Mouse (Mus musculus) ovary, postnatal 36 days (tissue): ENCODE results near the gene Gm3233.
"Not testable (repeated sequence)": the region's sequence is repeated elsewhere in the genome, so short reads cannot be mapped to it uniquely, and the experiment has no call there.

Experiments used
- DNase-seq: peaks from one replicate; pipeline ENCODE4 v3.0.0; 2022; ENCODE audit warnings: low spot score, mixed read lengths

Gene Gm3233

DNA sequence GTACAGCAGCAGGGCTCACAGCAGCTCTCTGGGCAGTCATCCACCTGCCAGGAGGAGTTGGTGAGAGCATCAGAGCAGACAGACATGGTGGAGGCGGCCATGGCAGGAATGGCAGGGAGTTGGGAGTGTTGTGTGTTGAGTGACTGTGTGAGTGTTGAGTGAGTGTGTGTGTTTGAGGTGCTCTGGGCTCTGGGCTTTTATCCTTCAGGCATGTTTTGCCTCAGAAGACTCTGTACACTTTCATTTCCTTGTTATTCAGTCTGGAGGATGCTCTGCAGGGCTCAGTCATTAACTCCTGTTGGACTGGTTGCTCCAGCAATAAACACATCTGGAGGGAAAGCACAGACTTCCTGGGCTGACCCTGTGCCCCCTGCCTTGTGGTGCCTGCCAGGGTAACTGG, at the start of gene Gm3233:
TSS of gene Gm3233 (minus strand) at position 101 of the 400 bp plus-strand sequence.
- DNase-seq: not testable (repeated sequence)

DNA sequence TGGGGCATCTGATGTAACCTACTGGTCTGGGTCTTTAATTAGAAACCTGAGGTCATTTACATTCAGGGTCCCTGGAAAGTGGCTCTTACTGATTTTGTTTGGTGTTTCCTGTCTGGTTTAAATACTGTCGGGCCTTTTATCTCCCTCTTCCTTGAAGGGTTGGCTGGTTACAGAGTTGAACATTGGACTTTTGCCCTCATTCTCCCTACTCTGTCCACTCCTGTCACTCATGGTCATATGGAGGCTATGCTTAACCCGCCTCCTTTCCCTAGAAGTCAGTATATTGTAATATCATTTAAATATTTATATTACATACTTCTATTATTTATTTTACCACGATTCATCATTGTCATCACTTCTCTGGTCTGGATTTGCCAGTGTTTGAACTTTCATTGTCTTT, 44.6 kb upstream of the Gm3233 start:
- no peak for DNase-seq

DNA sequence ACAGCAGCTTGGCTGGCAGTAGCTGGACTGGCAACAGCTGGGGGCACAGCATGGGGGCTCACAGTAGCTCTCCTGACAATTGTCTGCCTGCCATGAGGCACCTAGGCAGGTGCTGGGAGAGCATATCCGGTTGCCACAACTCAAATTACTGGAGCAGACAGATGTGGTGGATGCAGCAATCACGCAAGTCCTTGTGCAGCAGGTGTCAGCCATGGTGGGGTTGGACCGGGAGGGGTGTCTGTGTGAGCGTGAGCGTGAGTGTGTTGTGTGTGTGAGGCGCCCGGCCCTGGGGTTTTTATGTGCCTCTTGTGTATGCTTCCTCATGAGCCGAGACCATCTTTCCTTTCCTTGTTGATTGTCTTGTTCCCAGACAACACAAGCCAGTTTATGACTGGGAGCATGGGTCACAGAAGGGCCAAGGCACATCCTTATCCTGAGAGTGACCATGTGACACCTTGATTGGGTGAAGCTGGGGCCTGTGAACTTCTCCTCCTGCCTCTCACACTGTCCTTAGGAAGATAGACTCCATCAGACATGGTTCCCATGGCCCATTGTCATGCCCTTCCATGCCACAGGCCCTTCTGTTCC, 39.5 kb upstream of the Gm3233 start, which contains the start of gene Gm19668:
TSS of gene Gm19668 (minus strand) at position 213 of the 588 bp plus-strand sequence.
- no peak for DNase-seq

DNA sequence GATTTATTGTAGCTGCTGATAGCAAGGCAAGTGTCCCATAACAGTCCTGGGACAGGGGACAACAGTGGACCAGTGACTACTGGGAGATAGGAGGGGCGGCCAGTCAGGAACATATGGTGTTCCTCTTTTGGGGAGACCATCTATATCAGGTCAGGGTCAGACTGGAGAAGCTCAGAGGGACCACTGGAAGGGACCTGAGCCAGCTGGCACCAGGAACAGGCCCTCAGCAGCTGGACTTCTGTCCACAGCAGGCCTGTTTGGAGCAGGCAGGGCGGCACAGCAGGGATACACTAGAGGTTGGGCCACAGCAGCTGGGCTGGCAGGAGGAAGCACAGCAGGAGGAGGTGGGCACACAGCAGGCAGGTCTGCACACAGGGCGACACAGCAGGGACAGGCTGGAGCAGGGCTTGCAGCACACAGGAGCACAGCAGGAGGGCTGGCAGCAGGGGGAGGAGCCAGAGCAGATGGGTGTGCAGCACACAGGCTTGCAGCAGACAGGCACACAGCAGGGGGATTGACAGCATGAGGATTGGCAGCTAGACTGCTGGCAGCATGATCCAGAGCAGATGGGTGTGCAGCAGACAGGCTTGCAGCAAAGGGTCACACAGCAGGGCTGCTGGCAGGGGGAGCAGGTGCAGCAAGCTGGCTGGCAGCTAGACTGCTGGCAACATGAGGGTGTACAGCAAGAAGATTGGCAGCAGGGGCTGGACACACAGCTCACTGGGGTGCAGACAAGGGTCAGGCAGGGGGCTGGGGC, 38.9 kb upstream of the Gm3233 start:
- not testable (repeated sequence) for DNase-seq

DNA sequence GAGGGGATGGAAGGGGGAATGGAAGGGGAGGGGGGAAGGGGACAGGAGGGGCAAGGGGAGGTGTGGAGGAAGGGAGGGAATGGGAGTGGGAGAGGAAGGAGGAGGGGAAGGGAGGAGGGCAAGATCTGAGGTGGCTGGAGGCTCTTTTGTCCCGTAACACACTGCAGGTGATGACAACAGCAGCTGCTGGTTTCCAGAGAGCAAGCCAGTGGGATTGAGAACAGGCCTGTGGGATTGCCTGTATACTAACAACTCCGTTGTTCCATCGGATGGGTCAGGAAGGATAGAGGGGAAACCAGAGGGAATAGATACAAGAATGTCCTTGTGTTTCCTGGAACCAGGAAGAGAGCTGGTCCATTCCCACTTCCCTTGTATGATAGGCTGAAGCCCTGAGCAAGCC, 38.2 kb upstream of the Gm3233 start:
- DNase-seq: no peak

DNA sequence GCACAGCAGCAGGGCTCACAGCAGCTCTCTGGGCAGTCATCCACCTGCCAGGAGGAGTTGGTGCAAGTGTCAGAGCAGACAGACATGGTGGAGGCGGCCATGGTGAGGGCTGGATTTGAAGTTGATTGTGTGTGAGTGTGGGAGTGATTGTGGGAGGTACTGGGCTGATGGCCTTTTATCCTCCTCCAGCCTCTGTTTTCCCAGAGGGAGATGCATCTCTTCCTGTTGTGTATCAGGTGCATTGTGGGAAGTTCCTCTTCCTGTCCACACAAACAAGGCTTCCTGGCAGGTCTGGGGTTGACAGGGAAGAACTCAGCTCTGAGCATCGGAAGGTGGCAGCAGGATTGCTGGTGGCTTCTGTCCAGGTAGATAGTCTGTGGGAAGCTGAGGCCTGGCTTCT, 35.5 kb upstream of the Gm3233 start, which contains the start of gene Gm9639:
TSS of gene Gm9639 (minus strand) at position 101 of the 400 bp plus-strand sequence.
- no peak for DNase-seq

DNA sequence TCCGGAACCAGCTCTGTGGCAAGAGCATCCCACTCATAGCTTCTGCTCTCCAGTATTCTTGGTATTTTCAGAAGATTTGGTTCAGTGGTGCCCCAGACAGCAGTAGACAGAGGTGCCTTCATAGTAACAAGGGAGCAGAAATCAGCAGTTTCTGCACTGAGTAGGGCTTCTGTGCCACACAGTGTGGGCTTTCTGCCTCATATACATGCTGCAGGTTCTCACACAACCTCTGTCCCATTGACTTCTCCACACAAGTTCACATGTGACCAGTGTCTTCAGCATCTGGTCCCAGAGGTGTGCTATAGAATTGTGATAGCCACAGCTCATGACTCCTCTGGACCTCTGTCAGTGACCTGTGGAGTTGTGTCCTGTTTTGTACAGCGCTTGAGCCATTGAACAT, 29.1 kb upstream of the Gm3233 start:
- no peak for DNase-seq

DNA sequence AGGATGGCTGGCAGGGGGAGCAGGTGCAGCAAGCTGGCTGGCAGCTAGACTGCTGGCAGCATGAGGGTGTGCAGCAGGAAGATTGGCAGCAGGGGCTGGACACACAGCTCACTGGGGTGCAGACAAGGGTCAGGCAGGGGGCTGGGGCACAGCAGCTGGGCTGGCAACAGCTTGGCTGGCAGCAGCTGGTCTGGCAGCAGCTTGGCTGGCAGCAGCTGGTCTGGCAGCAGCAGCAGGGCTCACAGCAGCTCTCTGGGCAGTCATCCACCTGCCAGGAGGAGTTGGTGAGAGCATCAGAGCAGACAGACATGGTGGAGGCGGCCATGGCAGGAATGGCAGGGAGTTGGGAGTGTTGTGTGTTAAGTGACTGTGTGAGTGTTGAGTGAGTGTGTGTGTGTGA, 28.4 kb upstream of the Gm3233 start, which contains the start of gene Gm7137:
TSS of gene Gm7137 (minus strand) at position 325 of the 400 bp plus-strand sequence.
- not testable (repeated sequence) for DNase-seq

DNA sequence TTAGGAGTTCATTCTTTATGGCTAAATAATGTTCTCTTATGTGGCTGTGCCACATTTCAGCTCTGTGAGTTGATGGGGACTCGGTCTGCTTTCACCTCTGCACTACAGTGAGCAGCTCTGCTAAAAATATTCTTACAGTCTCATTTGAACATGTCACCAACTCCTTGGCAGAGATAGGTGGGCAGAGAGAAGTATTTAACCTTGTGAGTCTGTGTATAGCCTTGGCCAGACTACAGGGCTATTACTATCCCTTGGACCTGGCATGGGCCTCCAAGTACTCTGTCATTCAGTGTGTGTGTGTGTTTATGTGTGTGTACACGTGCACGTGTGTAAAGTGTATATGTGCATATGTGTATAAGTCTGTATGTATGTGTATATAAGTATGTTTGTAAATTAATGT, 23.9 kb upstream of the Gm3233 start:
- DNase-seq: not testable (repeated sequence)

DNA sequence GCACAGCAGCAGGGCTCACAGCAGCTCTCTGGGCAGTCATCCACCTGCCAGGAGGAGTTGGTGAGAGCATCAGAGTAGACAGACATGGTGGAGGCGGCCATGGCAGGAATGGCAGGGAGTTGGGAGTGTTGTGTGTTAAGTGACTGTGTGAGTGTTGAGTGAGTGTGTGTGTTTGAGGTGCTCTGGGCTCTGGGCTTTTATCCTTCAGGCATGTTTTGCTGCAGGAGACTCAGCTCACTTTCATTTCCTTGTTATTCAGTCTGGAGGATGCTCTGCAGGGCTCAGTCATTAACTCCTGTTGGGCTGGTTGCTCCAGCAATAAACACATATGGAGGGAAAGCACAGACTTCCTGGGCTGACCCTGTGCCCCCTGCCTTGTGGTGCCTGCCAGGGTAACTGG, 23.0 kb upstream of the Gm3233 start, which contains the start of gene Gm3250:
TSS of gene Gm3250 (minus strand) at position 101 of the 400 bp plus-strand sequence.
- not testable (repeated sequence) for DNase-seq

DNA sequence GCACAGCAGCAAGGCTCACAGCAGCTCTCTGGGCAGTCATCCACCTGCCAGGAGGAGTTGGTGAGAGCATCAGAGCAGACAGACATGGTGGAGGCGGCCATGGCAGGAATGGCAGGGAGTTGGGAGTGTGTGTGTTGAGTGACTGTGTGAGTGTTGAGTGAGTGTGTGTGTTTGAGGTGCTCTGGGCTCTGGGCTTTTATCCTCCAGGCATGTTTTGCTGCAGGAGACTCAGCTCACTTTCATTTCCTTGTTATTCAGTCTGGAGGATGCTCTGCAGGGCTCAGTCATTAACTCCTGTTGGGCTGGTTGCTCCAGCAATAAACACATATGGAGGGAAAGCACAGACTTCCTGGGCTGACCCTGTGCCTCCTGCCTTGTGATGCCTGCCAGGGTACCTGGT, 17.4 kb upstream of the Gm3233 start, which contains the start of gene Gm7138:
TSS of gene Gm7138 (minus strand) at position 101 of the 400 bp plus-strand sequence.
- not testable (repeated sequence) for DNase-seq

DNA sequence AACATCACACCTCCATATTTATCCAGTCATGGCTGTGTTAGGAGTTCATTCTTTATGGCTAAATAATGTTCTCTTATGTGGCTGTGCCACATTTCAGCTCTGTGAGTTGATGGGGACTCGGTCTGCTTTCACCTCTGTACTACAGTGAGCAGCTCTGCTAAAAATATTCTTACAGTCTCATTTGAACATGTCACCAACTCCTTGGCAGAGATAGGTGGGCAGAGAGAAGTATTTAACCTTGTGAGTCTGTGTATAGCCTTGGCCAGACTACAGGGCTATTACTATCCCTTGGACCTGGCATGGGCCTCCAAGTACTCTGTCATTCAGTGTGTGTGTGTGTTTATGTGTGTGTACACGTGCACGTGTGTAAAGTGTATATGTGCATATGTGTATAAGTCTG, 12.7 kb upstream of the Gm3233 start:
- not testable (repeated sequence) for DNase-seq

DNA sequence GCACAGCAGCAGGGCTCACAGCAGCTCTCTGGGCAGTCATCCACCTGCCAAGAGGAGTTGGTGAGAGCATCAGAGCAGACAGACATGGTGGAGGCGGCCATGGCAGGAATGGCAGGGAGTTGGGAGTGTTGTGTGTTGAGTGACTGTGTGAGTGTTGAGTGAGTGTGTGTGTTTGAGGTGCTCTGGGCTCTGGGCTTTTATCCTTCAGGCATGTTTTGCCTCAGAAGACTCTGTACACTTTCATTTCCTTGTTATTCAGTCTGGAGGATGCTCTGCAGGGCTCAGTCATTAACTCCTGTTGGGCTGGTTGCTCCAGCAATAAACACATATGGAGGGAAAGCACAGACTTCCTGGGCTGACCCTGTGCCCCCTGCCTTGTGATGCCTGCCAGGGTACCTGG, 11.7 kb upstream of the Gm3233 start, which contains the start of gene Gm3238:
TSS of gene Gm3238 (minus strand) at position 101 of the 400 bp plus-strand sequence.
- DNase-seq: not testable (repeated sequence)

DNA sequence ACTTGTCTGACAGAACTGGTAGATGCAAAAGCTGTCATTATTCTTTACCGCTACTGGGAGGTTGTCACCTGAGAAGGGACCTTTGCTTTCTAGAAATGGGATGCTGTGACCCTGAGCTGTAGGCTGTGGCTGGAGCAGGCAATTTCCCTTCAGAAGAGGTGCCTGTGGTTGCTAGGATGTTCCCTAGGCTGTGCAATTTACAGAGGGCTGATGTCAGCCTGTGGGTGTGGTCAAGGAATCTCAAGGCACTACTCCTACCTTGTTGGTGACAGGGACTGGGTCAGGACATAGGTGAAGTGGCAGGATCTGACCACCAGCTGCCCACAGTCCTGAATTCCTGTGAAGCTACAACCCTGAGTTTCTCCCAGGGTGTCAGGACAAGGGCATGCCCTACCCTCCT, 10.2 kb upstream of the Gm3233 start:
- DNase-seq: no peak

DNA sequence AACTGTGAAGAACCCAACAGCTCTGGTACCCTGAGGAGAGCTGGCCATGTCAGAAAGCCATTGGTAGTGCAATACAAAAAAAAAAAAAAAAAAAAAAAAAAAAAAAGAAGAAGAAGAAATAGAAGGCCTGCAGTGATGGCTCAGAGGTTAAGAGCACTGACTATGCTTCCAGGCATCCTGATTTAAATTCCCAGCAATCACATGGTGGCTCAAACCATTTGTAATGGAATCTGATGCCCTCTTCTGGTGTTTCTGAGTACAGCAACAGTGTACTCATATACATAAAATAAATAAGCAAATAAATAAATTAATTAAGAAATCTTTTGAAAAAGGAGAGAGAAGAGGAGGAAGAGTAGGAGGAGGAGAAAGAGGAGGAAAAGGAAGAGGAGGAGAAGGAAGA, 6.0 kb downstream of the Gm3233 start:
- no peak for DNase-seq

DNA sequence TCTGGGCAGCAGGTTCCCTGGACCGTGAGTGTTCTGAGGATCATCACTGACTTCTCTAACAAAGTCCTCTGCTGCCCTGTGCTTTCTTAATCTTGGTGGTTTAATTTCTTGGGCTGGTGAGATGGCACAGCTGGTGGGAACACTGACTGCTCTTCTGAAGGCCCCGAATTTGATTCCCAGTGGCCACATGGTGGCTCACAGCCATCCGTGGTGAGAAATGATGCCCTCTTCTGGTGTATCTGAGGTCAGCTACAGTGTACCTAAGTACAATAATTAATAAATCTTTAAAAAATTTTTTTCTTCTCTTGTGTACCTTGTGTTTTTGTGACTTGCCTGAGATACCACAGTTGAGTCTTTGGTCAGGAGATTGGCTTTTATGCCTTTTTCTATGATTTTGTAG, 7.2 kb downstream of the Gm3233 start:
- DNase-seq: not testable (repeated sequence)

DNA sequence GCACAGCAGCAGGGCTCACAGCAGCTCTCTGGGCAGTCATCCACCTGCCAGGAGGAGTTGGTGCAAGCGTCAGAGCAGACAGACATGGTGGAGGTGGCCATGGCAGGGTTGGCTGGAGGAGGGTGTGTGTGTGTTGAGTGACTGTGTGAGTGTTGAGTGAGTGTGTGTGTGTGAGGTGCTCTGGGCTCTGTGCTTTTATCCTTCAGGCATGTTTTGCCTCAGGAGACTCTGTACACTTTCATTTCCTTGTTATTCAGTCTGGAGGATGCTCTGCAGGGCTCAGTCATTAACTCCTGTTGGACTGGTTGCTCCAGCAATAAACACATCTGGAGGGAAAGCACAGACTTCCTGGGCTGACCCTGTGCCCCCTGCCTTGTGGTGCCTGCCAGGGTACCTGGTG, 8.2 kb downstream of the Gm3233 start, which contains the start of gene Gm9736:
TSS of gene Gm9736 (minus strand) at position 101 of the 400 bp plus-strand sequence.
- not testable (repeated sequence) for DNase-seq

DNA sequence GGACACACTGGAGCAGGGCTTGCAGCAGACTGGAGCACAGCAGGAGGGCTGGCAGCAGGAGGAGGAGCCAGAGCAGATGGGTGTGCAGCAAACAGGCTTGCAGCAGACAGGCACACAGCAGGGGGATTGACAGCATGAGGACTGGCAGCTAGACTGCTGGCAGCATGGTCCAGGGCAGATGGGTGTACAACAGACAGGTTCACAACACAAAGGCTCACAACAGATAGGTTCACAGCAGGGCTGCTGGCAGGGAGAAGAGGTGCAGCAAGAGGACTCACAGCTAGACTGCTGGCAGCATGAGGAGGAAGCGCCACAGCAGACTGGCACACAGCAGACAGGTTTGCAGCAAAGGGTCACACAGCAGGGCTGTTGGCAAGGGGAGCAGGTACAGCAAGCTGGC, 8.8 kb downstream of the Gm3233 start:
- not testable (repeated sequence) for DNase-seq

DNA sequence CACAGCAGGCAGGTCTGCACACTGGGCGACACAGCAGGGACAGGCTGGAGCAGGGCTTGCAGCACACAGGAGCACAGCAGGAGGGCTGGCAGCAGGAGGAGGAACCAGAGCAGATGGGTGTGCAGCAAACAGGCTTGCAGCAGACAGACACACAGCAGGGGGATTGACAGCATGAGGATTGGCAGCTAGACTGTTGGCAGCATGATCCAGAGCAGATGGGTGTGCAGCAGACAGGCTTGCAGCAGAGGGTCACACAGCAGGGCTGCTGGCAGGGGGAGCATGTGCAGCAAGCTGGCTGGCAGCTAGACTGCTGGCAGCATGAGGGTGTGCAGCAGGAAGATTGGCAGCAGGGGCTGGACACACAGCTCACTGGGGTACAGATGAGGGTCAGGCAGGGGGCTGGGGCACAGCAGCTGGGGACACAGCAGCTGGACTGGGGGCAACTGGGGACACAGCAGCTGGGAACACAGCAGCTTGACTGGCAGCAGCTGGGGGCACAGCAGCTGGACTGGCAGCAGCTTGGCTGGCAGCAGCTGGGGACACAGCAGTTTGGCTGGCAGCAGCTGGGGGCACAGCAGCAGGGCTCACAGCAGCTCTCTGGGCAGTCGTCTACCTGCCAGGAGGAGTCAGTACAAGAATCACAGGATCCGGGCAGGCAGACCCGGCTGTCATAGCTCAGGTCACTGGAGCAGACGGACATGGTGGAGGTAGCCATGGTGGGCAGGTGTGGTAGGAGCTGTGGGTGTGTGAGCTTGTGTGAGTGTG, 17.4 kb downstream of the Gm3233 start, which contains the start of gene Gm18596:
TSS of gene Gm18596 (minus strand) at position 715 of the 765 bp plus-strand sequence.
- DNase-seq: not testable (repeated sequence)

DNA sequence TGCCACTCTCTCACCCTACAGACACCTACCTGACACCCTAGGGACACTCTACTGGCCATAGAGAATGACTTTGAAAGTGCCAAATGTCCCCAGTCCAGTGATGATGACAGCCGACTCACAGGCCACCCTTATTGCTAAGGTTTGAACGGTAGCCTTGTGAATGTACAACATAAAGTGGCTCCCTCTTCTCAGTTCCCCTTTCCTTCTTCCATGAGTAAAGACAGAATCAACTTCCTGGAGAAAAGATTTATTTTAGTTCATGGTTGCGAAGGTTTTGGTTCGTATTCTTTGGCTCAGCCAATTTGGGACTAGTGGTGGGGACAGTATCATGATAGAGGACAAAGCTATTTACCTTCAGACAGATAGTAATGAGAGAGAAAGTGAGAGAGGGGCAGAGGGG, 20.6 kb downstream of the Gm3233 start:
- no peak for DNase-seq

DNA sequence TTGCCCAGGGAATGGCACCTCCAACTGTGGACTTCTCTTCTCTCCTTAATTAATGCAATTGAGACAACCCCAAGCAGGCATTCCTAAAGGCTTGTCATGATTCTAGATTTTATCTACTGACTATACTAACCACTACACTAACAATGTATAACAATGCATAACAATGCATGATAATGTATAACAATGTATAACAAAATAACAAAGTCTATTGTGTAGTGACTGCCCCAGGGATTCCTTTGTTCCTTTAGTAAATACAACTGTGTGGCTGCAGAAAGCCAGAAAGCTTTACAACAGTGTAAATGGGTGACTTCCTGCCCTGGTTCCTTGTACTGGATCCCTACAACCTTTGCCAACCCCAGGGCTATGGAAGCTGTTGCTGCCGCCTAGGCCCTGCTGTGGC, 23.6 kb downstream of the Gm3233 start:
- DNase-seq: no peak

DNA sequence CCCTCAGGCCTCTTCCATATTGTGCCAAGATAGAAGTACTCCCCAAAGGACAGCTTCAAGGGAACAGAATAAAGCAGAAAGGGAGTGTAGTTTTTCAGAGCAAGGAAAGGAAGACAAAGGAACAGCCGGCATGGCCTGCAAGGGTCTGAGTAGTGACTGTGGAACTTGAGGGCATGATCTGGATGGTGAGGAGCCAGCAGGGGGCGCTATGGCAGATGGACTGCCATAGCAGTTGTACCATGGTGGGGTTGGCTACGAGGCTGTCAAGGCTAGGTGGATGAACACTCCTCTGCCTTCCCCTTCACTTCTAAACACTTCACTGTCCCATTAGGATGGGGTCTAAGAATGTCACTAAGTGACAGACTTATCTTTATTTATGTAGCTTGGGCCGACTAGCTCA, 30.2 kb downstream of the Gm3233 start:
- DNase-seq: no peak
